Mouse (Mus musculus) megakaryocyte, embryonic 14.5 days (primary cell): Measurements from ENCODE around the gene Grb2.

Source experiments
- FLI1 ChIP-seq: IDR thresholded peaks from 2 replicates; pipeline ENCODE4 v1.6.1; 2012; ENCODE audit warnings: low read length, inconsistent platforms, mixed read lengths
- GATA1 ChIP-seq: IDR thresholded peaks from 3 replicates; pipeline ENCODE4 v1.6.1; 2012; ENCODE audit warnings: mixed read lengths, low read length, inconsistent platforms, borderline replicate concordance

- TF ChIP-seq GATA1 (no peak), FLI1 (no peak)
These were observed 2.7 kb upstream of the Grb2 start for GRCm38 (mm10) chr11:115711133-115711532.
